8 mouse cellular contexts compared by ENCODE assay signal in genomic region chr10:95941768-95942425, GRCm38 (mm10). TPM values are rescaled to one million over a fixed set of nuclear protein-coding genes. Genes with fewer than 3 reads are reported as not detected.
A peak's percentile ranks its signal among the peaks of the same experiment; 100 is the strongest.
DNase-seq lines count a peak whose midpoint lies in the region; ATAC-seq lines count a peak whose summit lies in the region.

No protein-coding gene starts in this region.

- peaks cover 9% of the 10 kb centered on the region; the same call in 1 of the 2 replicates for H3K4me1 ChIP-seq in forebrain, embryonic 14.5 days (ENCODE audit: control insufficient read depth, insufficient read depth, low read length)
- peaks cover 8% of the 10 kb centered on the region for H3K4me1 ChIP-seq in limb, embryonic 15.5 days

- H3K27me3 ChIP-seq in forebrain, embryonic 14.5 days (replicated peaks; ENCODE audit: control insufficient read depth, insufficient read depth, low read length) = no peaks in the 10 kb centered on the region
- H3K27me3 ChIP-seq in limb, embryonic 15.5 days = no peaks in the 10 kb centered on the region

- peak; percentile 78 for DNase-seq in 416B (ENCODE audit: low read depth)
- peak; percentile 64 for DNase-seq in CD4-positive, CD25-positive, alpha-beta regulatory T cell, adult 2 months (ENCODE audit: low read depth, low spot score)
- DNase-seq in forebrain, embryonic 14.5 days (ENCODE audit: low spot score) = peak; percentile 3
- no peak for DNase-seq in thymus, postnatal 36 days
- DNase-seq in thymus, postnatal 0 days (ENCODE audit: low spot score) = no peak
- no peak for DNase-seq in adrenal gland, adult 8-10 months
- DNase-seq in ovary, adult 18-20 months (ENCODE audit: low spot score) = no peak

- H3K27ac ChIP-seq in forebrain, embryonic 14.5 days (ENCODE audit: low read depth, low read length) = no peak overlapping the region
- H3K27ac ChIP-seq in limb, embryonic 15.5 days = 0 out of 2 replicates have a peak overlapping the region, but pooled peaks have one; percentile 94

- 51% methylated on average over 6 of the region's 6 CpGs for WGBS in forebrain, embryonic 14.5 days
- 47% methylated on average over 6 of the region's 6 CpGs for WGBS in limb, embryonic 15.5 days

- peak overlapping the region; percentile 79 for H3K4me3 ChIP-seq in forebrain, embryonic 14.5 days (ENCODE audit: low read depth, low read length)
- peak overlapping the region; percentile 89 for H3K4me3 ChIP-seq in limb, embryonic 15.5 days

- H3K4me2 ChIP-seq in forebrain, embryonic 14.5 days (ENCODE audit: low read length) = peak overlapping the region; percentile 78
- peak overlapping the region; percentile 89 for H3K4me2 ChIP-seq in limb, embryonic 15.5 days

- ATAC-seq in forebrain, embryonic 14.5 days = no peak
- no peak for ATAC-seq in limb, embryonic 15.5 days (ENCODE audit: insufficient number of reproducible peaks, low FRiP score, low TSS enrichment, low read depth)

- H3K36me3 ChIP-seq in forebrain, embryonic 14.5 days (ENCODE audit: control insufficient read depth, insufficient read depth, low read length) = no peaks in the 10 kb centered on the region
- no peaks in the 10 kb centered on the region for H3K36me3 ChIP-seq in limb, embryonic 15.5 days

- no peaks in the 10 kb centered on the region for H3K9me3 ChIP-seq in forebrain, embryonic 14.5 days (replicated peaks; ENCODE audit: control insufficient read depth, low read length)
- no peaks in the 10 kb centered on the region for H3K9me3 ChIP-seq in limb, embryonic 15.5 days

- peak overlapping the region; percentile 85; the same call in 1 of the 2 replicates for H3K9ac ChIP-seq in forebrain, embryonic 14.5 days (ENCODE audit: low read length)
- no peak overlapping the region for H3K9ac ChIP-seq in limb, embryonic 15.5 days

RNA-seq across cellular contexts. Expression of gene Eea1, which starts 1.4 kb away (rescaled TPM):
- 15.5 and 18.9 TPM in 2 replicates for polyA plus RNA-seq in forebrain, embryonic 14.5 days (2014; fragmentation: Nextera tagmentation; extraction: Ambion mirVana)
- 20.7 and 24.4 TPM in 2 replicates for polyA plus RNA-seq in limb, embryonic 15.5 days (2015; fragmentation: Nextera tagmentation; extraction: Ambion mirVana)
- 6.2 and 8.0 TPM in 2 replicates for polyA plus RNA-seq in thymus, postnatal 0 days (2015; fragmentation: Nextera tagmentation; extraction: Ambion mirVana)
- total RNA-seq in adrenal gland, adult 8-10 months (2022) = 10 to 100 TPM; 26.1 to 47.8 (median 33.7) TPM

Comparison
In these comparisons a context has a peak if more than half of its experiments do, and no peak if none do; other contexts are left out.
1. DNase-seq: peak in 416B (single experiment), CD4-positive, CD25-positive, alpha-beta regulatory T cell, adult 2 months (single experiment) and forebrain, embryonic 14.5 days (single experiment); none in thymus, postnatal 36 days (0 of 2), thymus, postnatal 0 days (single experiment), adrenal gland, adult 8-10 months (single experiment) and ovary, adult 18-20 months (single experiment).